25 mouse cellular contexts compared by ENCODE assay signal in the genomic region with DNA sequence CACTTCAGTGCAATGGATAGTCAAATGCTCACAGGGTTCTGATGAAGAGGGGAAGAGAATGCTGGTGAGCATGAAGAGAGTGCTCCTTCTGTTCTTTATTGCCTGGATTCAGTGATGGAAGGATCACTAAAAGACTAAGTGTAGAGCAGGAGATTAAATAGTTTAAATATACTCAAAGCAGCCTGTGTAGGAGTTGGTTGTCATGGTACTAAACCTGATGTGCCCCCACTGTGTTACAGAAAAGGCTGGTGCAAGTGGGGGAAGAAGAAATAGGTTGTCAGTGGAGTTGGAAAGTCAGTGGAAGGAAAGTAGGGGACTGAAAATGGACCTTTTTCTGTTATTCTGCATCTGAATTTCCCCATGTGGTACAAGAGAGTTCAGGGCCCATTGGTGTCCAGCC. TPM values are rescaled to one million over a fixed set of nuclear protein-coding genes. Genes with fewer than 3 reads are reported as not detected.
DNase-seq lines count a peak whose midpoint lies in the region; ATAC-seq and TF ChIP-seq lines count a peak whose summit lies in the region.
"Had no signal": no experiment of that assay in that cellular context is flagged by ENCODE, and none has a peak within 500 bp of the region (broad histone marks: within the 10 kb centered on the region; RNA-seq: fewer than 3 reads in every experiment).

No protein-coding gene starts in this region.

- no peak for TF ChIP-seq CTCF in left cerebral cortex, adult 2 months (IDR thresholded peaks at IDR 0.05)
- TF ChIP-seq CTCF in cortical plate, adult 2 months (IDR thresholded peaks at IDR 0.05; ENCODE audit: extremely low read depth, insufficient read depth, low read length) = no peak

- H3K4me2 ChIP-seq in intestine, embryonic 14.5 days (ENCODE audit: low read length) = no peak overlapping the region
- no peak overlapping the region for H3K4me2 ChIP-seq in intestine, embryonic 15.5 days (replicated peaks)
- no peak overlapping the region for H3K4me2 ChIP-seq in hindbrain, embryonic 13.5 days
- H3K4me2 ChIP-seq: embryonic facial prominence, embryonic 13.5 days; forebrain, embryonic 12.5 days; heart, embryonic 12.5 days had no signal

- peak; percentile 35 for DNase-seq in intestine, embryonic 14.5 days (ENCODE audit: low spot score)
- no peak for DNase-seq in left cerebral cortex, adult 2 months (ENCODE audit: extremely low spot score in 1 of 2, low spot score in 2 of 2)
- DNase-seq in left cerebral cortex, postnatal 4 days = no peak
- DNase-seq in left cerebral cortex, postnatal 25 days (ENCODE audit: low spot score in 2 of 2) = peak; percentile 34 to 75
- DNase-seq in lung, adult 18-20 months = no peak
- DNase-seq: adrenal gland, adult 8-10 months; cerebellum, adult 11-12 months; cerebellum, adult 9-10 months; cerebellum, postnatal 25 days; gastrocnemius, postnatal 10 days; heart, adult 2 months had no signal

- intact Hi-C loops in left cerebral cortex, adult 2 months (cut with DNase I) = no loop called here
- intact Hi-C loops in left cerebral cortex, postnatal 4 days (cut with DNase I) = no loop called here
- intact Hi-C loops in left cerebral cortex, postnatal 25 days (cut with DNase I) = no loop called here

- no peaks in the 10 kb centered on the region for H3K4me1 ChIP-seq in intestine, embryonic 14.5 days (replicated peaks; ENCODE audit: control insufficient read depth, insufficient read depth, low read length)
- H3K4me1 ChIP-seq in intestine, embryonic 15.5 days (replicated peaks) = no peaks in the 10 kb centered on the region
- H3K4me1 ChIP-seq in cortical plate, adult 2 months (ENCODE audit: control insufficient read depth, insufficient read depth, low read length) = peaks cover 2% of the 10 kb centered on the region; the same call in 1 of the 2 replicates
- H3K4me1 ChIP-seq in hindbrain, embryonic 13.5 days (replicated peaks) = no peaks in the 10 kb centered on the region
- H3K4me1 ChIP-seq: embryonic facial prominence, embryonic 13.5 days; forebrain, embryonic 12.5 days; heart, embryonic 12.5 days had no signal

- no peak for ATAC-seq in intestine, embryonic 14.5 days (replicated peaks; ENCODE audit: low FRiP score, low TSS enrichment, low read depth)
- ATAC-seq in intestine, embryonic 15.5 days = no peak
- ATAC-seq in hindbrain, embryonic 13.5 days (ENCODE audit: low FRiP score) = no peak
- ATAC-seq: forebrain, embryonic 16.5 days; hindbrain, embryonic 16.5 days had no signal

- H3K27me3 ChIP-seq in intestine, embryonic 14.5 days (replicated peaks; ENCODE audit: control insufficient read depth, insufficient read depth, low read length) = no peaks in the 10 kb centered on the region
- H3K27me3 ChIP-seq in intestine, embryonic 15.5 days (replicated peaks) = no peaks in the 10 kb centered on the region; the same call in 1 of the 2 replicates
- 0 out of 2 replicates have a peak, but pooled peaks cover 1% of the 10 kb centered on the region for H3K27me3 ChIP-seq in hindbrain, embryonic 13.5 days
- H3K27me3 ChIP-seq: embryonic facial prominence, embryonic 13.5 days had no signal

- H3K36me3 ChIP-seq in intestine, embryonic 14.5 days (ENCODE audit: control insufficient read depth, insufficient read depth, low read length) = no peaks in the 10 kb centered on the region
- H3K36me3 ChIP-seq in intestine, embryonic 15.5 days = no peaks in the 10 kb centered on the region
- no peaks in the 10 kb centered on the region for H3K36me3 ChIP-seq in hindbrain, embryonic 13.5 days
- H3K36me3 ChIP-seq: embryonic facial prominence, embryonic 13.5 days; forebrain, embryonic 12.5 days; heart, embryonic 12.5 days had no signal

- H3K9ac ChIP-seq in intestine, embryonic 14.5 days (ENCODE audit: low read length) = no peak overlapping the region
- H3K9ac ChIP-seq in intestine, embryonic 15.5 days = no peak overlapping the region
- H3K9ac ChIP-seq in hindbrain, embryonic 13.5 days = no peak overlapping the region
- H3K9ac ChIP-seq: embryonic facial prominence, embryonic 13.5 days; forebrain, embryonic 12.5 days; heart, embryonic 12.5 days had no signal

- no peak overlapping the region for H3K27ac ChIP-seq in intestine, embryonic 14.5 days (ENCODE audit: low read depth)
- H3K27ac ChIP-seq in intestine, embryonic 15.5 days = no peak overlapping the region
- H3K27ac ChIP-seq in left cerebral cortex, adult 2 months = peak overlapping the region; percentile 68
- peak overlapping the region; percentile 89; the same call in 1 of the 2 replicates for H3K27ac ChIP-seq in cortical plate, adult 2 months (ENCODE audit: insufficient read depth, low read length)
- no peak overlapping the region for H3K27ac ChIP-seq in hindbrain, embryonic 13.5 days
- H3K27ac ChIP-seq: embryonic facial prominence, embryonic 13.5 days; forebrain, embryonic 12.5 days; heart, adult 2 months had no signal

- no peak for TF ChIP-seq POLR2A in cortical plate, adult 2 months (IDR thresholded peaks at IDR 0.05; ENCODE audit: extremely low read depth, insufficient read depth, low read length)

- H3K9me3 ChIP-seq in intestine, embryonic 14.5 days (ENCODE audit: control insufficient read depth, low read length) = no peaks in the 10 kb centered on the region
- H3K9me3 ChIP-seq in intestine, embryonic 15.5 days = no peaks in the 10 kb centered on the region
- no peaks in the 10 kb centered on the region for H3K9me3 ChIP-seq in hindbrain, embryonic 13.5 days
- H3K9me3 ChIP-seq: embryonic facial prominence, embryonic 13.5 days; forebrain, embryonic 12.5 days; heart, embryonic 12.5 days had no signal

- no peak overlapping the region for H3K4me3 ChIP-seq in intestine, embryonic 14.5 days (ENCODE audit: low read depth, low read length)
- H3K4me3 ChIP-seq in intestine, embryonic 15.5 days (replicated peaks) = no peak overlapping the region
- H3K4me3 ChIP-seq in left cerebral cortex, adult 2 months = no peak overlapping the region
- H3K4me3 ChIP-seq in cortical plate, adult 2 months (ENCODE audit: insufficient read depth, low read length) = no peak overlapping the region
- no peak overlapping the region for H3K4me3 ChIP-seq in hindbrain, embryonic 13.5 days
- H3K4me3 ChIP-seq: embryonic facial prominence, embryonic 13.5 days; forebrain, embryonic 12.5 days; heart, adult 2 months; heart, embryonic 12.5 days had no signal

RNA-seq across cellular contexts. Expression of gene S100a7a, which starts 4.8 kb away (rescaled TPM):
- 0.13 TPM in 1 of 2 replicates, not detected in the other for polyA plus RNA-seq in intestine, embryonic 14.5 days (2014; fragmentation: Nextera tagmentation; extraction: Ambion mirVana)
- 0.13 and 0.44 TPM in 2 replicates for polyA plus RNA-seq in intestine, embryonic 15.5 days (2015; fragmentation: Nextera tagmentation; extraction: Ambion mirVana)
- 1 to 10 TPM in 1 of 2 experiments, under 1 TPM in 1; 0.72 to 1.1 TPM for total RNA-seq in left cerebral cortex, adult 2 months (2021)
- total RNA-seq in left cerebral cortex, postnatal 4 days (2021) = under 1 TPM; 0.30 to 0.46 TPM
- polyA plus RNA-seq in cortical plate, adult 2 months (2012; rRNA removed) = 1.0 and 1.1 TPM in 2 replicates
- total RNA-seq in left cerebral cortex, postnatal 25 days (2021) = under 1 TPM; 0.69 to 0.94 TPM
- not detected in 2 replicates for polyA plus RNA-seq in hindbrain, embryonic 13.5 days (2015; fragmentation: Nextera tagmentation; extraction: Ambion mirVana)
- total RNA-seq: adrenal gland, postnatal 4 days; gastrocnemius, postnatal 10 days had no signal
- polyA plus RNA-seq: embryonic facial prominence, embryonic 13.5 days; forebrain, embryonic 12.5 days; forebrain, embryonic 16.5 days; hindbrain, embryonic 11.5 days had no signal

RNA-seq across cellular contexts. Expression of gene S100a8, which starts 19.8 kb away (rescaled TPM):
- 2.3 and 14.3 TPM in 2 replicates for polyA plus RNA-seq in intestine, embryonic 14.5 days (2014; fragmentation: Nextera tagmentation; extraction: Ambion mirVana)
- 30.3 and 46.1 TPM in 2 replicates for polyA plus RNA-seq in intestine, embryonic 15.5 days (2015; fragmentation: Nextera tagmentation; extraction: Ambion mirVana)
- total RNA-seq in left cerebral cortex, adult 2 months (2021) = 1 to 10 TPM in 1 of 2 experiments, not detected in 1; 3.0 TPM
- total RNA-seq in left cerebral cortex, postnatal 4 days (2021) = 1 to 10 TPM; 1.5 to 1.7 TPM
- 0.95 and 1.8 TPM in 2 replicates for polyA plus RNA-seq in cortical plate, adult 2 months (2012; rRNA removed)
- total RNA-seq in left cerebral cortex, postnatal 25 days (2021) = not detected
- polyA plus RNA-seq in hindbrain, embryonic 13.5 days (2015; fragmentation: Nextera tagmentation; extraction: Ambion mirVana) = 8.9 and 11.2 TPM in 2 replicates
- total RNA-seq: ES-E14 had no signal

RNA-seq across cellular contexts. Expression of gene S100a6, which starts 36.3 kb away (rescaled TPM):
- polyA plus RNA-seq in intestine, embryonic 14.5 days (2014; fragmentation: Nextera tagmentation; extraction: Ambion mirVana) = 359 and 401 TPM in 2 replicates
- 412 and 430 TPM in 2 replicates for polyA plus RNA-seq in intestine, embryonic 15.5 days (2015; fragmentation: Nextera tagmentation; extraction: Ambion mirVana)
- 10 to 100 TPM; 28.8 to 31.0 TPM for total RNA-seq in left cerebral cortex, adult 2 months (2021)
- total RNA-seq in left cerebral cortex, postnatal 4 days (2021) = 10 to 100 TPM; 13.1 to 20.7 TPM
- polyA plus RNA-seq in cortical plate, adult 2 months (2012; rRNA removed) = 51.5 and 66.4 TPM in 2 replicates
- 10 to 100 TPM; 24.6 to 31.1 TPM for total RNA-seq in left cerebral cortex, postnatal 25 days (2021)
- polyA plus RNA-seq in hindbrain, embryonic 13.5 days (2015; fragmentation: Nextera tagmentation; extraction: Ambion mirVana) = 38.4 and 42.3 TPM in 2 replicates

RNA-seq across cellular contexts. Expression of gene S100a5, which starts 40.7 kb away (rescaled TPM):
- 5.1 and 8.6 TPM in 2 replicates for polyA plus RNA-seq in intestine, embryonic 14.5 days (2014; fragmentation: Nextera tagmentation; extraction: Ambion mirVana)
- 15.0 and 15.7 TPM in 2 replicates for polyA plus RNA-seq in intestine, embryonic 15.5 days (2015; fragmentation: Nextera tagmentation; extraction: Ambion mirVana)
- not detected for total RNA-seq in left cerebral cortex, adult 2 months (2021)
- total RNA-seq in left cerebral cortex, postnatal 4 days (2021) = not detected
- not detected in 2 replicates for polyA plus RNA-seq in cortical plate, adult 2 months (2012; rRNA removed)
- not detected for total RNA-seq in left cerebral cortex, postnatal 25 days (2021)
- polyA plus RNA-seq in hindbrain, embryonic 13.5 days (2015; fragmentation: Nextera tagmentation; extraction: Ambion mirVana) = not detected in 2 replicates
- total RNA-seq: adrenal gland, adult 8-10 months; adrenal gland, postnatal 4 days; ES-E14; gastrocnemius, postnatal 10 days; gastrocnemius, postnatal 4 days; heart, adult 2 months; heart, postnatal 25 days had no signal
- polyA plus RNA-seq: embryonic facial prominence, embryonic 13.5 days; forebrain, embryonic 12.5 days; forebrain, embryonic 16.5 days; heart, adult 2 months; heart, embryonic 12.5 days; heart, embryonic 16.5 days; hindbrain, embryonic 11.5 days; hindbrain, embryonic 16.5 days had no signal

RNA-seq across cellular contexts. Expression of gene S100a4, which starts 45.4 kb away (rescaled TPM):
- 4.1 and 5.3 TPM in 2 replicates for polyA plus RNA-seq in intestine, embryonic 14.5 days (2014; fragmentation: Nextera tagmentation; extraction: Ambion mirVana)
- polyA plus RNA-seq in intestine, embryonic 15.5 days (2015; fragmentation: Nextera tagmentation; extraction: Ambion mirVana) = 4.4 and 8.2 TPM in 2 replicates
- 1 to 10 TPM; 4.6 to 4.8 TPM for total RNA-seq in left cerebral cortex, adult 2 months (2021)
- 1 to 10 TPM; 3.3 to 6.2 TPM for total RNA-seq in left cerebral cortex, postnatal 4 days (2021)
- polyA plus RNA-seq in cortical plate, adult 2 months (2012; rRNA removed) = 10.9 and 13.4 TPM in 2 replicates
- total RNA-seq in left cerebral cortex, postnatal 25 days (2021) = 1 to 10 TPM; 3.6 to 7.5 TPM
- polyA plus RNA-seq in hindbrain, embryonic 13.5 days (2015; fragmentation: Nextera tagmentation; extraction: Ambion mirVana) = 0.75 and 1.5 TPM in 2 replicates

Comparison
In these comparisons a context has a peak if more than half of its experiments do, and no peak if none do; other contexts are left out.
1. DNase-seq: peak in intestine, embryonic 14.5 days (single experiment) and left cerebral cortex, postnatal 25 days (2 of 2); none in left cerebral cortex, adult 2 months (0 of 2), left cerebral cortex, postnatal 4 days (single experiment) and lung, adult 18-20 months (0 of 2).
2. H3K27ac ChIP-seq: peak in left cerebral cortex, adult 2 months (single experiment) and cortical plate, adult 2 months (single experiment); none in intestine, embryonic 14.5 days (single experiment), intestine, embryonic 15.5 days (single experiment) and hindbrain, embryonic 13.5 days (single experiment).